Mouse (Mus musculus): Measurements from ENCODE around the gene Rps6ka3.

DNA sequence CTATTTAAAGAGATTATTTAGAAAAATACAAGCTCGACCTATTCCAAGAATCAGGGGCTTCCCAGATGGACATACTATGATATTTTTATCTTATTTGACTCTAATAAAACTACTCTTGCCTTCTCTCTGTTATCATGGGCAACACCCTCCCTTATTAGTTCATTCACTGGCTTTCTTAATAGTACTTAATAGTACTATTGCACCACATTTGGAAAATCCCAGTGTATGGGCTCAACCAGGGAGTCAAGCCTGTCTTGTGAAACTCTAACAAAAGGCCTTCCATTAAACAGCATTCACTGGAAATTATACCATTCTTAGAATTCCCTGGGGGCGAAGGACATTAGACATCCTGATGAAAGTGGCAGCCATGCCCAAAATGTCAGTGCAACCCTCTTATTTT is 38.5 kb upstream of the Rps6ka3 start:
- TF ChIP-seq CTCF (IDR thresholded peaks at IDR 0.05; ENCODE audit: extremely low read depth, insufficient read depth, insufficient read length, insufficient replicate concordance) (no peak), POLR2A (IDR thresholded peaks at IDR 0.05; ENCODE audit: low read depth, low read length) (no peak)
